Mouse (Mus musculus): ENCODE measurements around the gene Ccdc85a.

Ccdc85a gene

DNA sequence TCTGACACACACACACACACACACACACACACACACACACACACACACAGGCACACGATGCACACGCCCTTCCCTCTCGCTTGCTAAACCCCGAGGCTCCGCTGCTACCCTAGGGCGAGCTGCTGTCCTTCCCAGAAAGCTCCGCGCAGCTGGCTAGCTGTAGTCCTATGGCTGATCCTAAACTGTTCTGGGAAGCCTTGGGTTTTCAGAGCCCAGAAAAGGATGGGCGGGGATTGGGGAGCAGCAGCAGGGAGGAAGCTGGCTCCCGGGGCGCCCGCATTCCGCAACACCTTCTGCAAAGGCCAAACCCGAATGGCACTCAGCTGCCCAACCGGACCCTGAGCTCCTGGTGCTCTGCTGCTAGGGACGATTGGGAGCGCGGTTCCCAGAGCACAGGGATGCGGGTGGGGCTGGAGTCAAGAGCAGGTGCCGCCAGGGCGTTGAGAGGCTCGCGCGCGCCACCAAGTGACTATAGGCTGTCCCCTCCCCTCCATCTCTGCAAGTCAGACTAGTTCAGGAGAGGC, at the start of gene Ccdc85a:
Gene Ccdc85a (minus strand): TSS at position 414 of the 524 bp plus-strand sequence.
- DNase-seq: peak; percentile 91

DNA sequence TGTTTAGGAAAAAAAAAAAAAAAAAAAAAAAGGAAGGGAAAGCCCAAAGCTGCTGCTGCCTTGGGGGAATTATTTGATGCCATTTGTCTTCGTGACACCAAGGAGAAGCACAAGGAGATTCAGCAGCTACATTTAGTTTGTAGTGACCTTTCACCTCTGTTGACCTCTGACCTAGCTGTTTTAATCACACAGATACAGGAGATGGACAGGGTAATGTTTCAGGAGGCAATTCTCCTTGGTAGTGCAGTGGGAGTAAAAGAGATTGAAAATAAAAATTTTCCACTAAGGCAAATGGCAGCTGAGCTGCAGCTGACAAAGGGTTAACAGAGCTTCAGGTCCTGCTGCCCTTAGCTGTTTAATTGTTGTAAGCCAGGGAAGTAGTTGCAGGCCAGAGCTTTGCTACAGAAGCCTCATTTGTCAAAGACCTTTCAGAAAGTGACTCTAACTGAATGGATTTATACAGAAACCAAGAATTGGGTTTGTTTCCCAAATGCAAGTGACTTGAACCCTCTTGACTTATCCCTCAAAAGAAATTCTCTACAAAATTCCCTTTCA, 49.5 kb upstream of the Ccdc85a start:
- DNase-seq: no peak

- DNase-seq: no peak
Measured at GRCm38 (mm10) chr11:28633093-28633492, 49.0 kb upstream of the Ccdc85a start.

DNA sequence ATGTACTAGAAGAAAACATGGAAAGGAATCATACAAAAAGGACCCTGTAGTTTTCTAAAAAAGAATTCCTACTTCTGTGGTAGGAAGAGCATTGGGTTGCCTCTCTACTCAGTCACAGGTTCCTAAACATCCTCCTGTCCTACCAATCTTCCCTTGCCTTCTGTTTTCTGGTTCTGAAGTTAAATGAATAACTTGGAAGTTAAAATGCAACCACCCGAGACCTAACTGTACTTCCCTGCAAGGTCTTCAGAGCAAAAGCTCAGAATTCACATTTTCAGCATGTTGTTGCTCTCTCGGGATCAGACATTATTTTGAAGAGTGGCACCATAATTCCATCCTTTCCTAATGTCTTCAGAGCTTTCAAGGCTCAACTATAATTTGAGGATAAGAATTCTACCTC, 46.6 kb upstream of the Ccdc85a start:
- no peak for DNase-seq

DNA sequence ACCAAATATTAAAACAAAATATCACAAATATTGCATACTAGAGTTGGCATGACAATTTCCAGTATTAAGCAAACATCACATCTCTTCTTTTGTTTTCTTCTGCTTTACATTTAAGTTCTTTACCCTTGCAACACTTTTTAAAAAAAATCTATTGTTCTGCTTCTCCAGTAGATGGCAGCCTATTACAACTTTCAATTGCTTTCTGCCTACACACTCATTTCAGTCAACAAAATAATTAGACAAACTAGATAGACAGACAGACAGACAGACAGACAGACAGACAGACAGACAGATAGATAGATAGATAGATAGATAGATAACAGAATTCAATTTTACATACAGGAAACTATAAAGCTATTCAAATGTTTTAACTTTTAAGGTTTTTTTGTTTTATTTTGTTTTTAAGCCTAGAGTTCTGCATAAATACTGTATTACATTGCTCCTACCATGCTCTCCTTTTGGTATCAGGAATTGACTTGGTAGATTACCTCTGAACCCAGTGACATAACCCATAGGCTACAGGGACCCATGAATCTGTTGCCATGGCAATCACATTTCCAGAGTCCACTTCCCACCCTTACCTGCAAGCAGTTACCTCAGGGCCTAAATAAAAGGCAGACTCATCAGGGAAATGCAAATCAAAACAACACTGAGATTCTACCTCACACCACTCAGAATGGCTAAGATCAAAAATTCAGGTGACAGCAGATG, 26.8 kb upstream of the Ccdc85a start:
- DNase-seq: peak; percentile 61

DNA sequence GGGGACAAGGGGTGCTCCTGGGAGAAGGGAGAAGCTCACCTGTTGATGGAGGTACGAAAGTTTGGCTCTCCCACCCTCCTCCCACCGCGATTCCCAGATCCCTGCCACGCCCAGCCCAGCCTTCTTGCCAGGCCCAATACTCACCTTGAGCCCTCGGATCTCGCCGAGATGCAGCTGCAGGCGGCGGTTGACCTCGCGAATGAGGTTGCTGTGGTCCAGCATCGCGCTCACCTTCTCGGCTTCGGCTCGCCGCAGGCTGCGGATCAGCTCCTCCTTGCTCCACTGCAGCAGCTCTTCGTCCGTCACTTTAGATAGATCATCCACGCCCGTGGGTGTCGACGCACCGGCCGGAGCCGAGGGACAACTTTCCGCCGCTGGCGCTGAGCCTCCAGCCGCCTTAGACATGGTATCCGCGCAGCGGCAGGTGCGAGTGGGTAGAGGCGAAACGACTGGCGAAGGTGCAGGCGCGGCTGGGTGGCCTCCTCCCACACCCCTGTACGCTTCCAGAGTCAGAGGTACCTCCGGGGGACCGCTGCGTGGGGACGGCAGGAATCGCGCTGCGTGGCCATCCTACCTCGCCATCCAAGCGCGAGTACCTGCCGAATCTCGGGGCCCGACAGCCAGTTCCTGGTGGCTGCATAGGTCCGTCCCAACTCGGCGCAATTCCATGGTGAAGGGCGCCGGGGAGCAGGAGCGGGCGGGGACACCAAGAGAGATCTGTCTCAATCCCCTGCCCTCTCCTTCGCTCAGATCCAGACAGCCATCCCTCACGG, 800 bp downstream of the Ccdc85a start:
- DNase-seq: no peak

DNA sequence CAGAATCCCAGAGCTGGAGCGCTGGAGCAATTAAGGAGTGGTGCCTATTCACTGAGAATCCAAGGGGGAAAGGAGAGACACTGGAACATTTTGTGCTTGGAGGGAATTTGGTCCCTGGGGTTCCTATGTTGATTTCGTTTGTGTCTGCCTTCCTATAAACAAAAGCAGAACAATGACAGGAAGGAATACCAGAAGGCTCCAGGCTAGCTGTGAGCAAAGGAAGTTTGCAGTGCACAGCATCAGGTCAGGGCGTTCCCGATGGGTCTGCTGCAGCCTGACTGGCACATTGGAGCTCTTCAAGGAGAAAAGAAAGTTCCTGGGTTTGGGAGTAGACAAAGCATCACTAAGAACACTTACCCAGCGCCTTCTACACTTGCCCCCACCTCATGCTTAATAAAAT, 1.9 kb downstream of the Ccdc85a start:
- DNase-seq: peak; percentile 22

DNA sequence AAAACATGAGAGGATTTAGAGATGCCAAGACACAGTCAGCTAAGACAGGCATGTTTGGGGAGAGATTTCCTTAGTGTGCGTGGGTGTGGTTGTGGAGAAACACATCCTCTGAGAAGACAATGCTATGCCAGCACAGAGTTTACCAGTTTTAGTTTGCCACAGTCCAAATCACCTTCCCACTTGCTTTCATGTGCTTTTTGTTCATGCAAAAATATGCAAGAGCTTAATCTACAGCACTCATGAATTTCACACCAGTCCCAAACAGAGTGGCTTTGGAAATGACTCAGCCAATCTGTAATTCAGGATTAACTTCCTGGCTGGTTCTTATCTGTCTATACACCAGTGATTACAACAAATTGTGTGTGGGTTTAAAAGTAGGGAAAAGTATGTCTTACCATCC, 11.7 kb downstream of the Ccdc85a start:
- DNase-seq: no peak

DNA sequence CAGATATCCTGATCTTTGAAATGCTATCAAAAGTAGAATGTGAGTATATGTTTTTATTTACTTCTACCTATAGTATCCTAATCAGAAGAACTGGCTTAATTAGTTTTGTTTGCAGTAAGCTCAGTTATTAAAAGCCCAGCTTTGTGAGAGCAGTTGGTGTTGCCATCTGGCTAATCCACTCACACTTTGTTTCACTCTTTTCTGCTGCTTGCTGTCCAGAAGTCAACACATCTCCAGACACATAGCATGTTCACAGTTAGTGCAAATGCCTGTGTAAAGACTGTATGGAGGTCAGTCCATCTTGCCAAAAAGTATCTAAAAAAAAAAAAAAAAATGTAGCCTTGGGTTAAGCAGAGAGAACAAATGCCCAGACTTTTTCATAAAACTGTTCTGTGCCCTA, 27.7 kb downstream of the Ccdc85a start:
- DNase-seq: peak; percentile 21

DNA sequence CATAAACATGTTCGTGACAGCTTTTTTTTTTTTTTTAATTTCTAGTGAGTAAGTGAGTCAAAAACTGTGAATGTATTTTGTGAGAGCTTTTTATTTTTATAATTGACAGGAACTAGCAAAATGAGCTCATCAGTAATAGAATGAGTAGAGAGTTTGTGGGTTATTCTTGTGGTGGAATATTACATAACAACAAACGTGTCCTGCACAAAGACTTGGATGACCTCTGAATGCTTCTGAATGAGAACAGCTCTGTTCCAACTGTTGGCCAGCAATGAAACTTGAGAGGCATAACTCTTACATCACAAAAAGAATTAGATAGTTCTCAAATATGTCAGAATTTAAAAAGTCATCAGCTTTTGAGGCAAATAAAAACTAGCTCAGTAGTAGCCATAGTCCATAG, 40.7 kb downstream of the Ccdc85a start:
- no peak for DNase-seq

DNA sequence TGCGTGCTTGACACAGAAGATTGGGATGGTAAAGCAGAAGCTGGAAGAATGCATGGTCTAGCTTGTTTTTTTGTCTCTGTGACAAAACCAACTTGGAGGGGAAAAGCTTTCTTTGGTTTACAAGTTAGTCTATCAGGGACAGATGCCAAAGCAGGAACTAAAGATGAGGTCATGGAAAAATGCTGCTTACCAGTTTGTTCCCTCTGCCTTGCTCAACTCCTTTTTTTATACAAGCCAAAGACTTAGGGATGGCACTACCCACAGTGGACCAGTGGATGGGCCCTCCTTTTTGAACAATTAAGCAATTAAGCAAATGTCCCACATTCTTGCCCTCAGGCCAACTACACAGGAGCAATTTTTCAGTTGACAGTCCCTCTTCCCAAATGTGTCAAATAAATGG, 42.8 kb downstream of the Ccdc85a start:
- no peak for DNase-seq

DNA sequence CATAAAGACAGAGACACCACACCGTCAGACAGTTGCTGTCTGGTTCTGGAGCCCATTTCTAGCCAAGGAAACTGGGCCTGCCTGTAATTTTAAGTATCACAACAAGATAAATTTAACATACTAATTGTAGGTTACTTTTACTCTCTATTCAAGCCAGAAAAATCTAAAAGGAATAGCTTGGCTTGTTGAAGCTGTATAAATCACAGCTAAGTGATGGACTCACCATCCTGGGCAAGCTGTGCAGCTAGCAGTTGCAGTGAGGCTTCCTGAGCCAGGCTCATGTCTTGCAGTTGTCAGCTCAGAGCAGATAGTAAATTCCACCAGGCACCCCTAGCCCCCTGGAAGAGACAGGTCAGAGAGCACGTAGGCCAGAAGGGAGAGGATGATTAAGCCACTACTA, 50.8 kb downstream of the Ccdc85a start:
- no peak for DNase-seq

DNA sequence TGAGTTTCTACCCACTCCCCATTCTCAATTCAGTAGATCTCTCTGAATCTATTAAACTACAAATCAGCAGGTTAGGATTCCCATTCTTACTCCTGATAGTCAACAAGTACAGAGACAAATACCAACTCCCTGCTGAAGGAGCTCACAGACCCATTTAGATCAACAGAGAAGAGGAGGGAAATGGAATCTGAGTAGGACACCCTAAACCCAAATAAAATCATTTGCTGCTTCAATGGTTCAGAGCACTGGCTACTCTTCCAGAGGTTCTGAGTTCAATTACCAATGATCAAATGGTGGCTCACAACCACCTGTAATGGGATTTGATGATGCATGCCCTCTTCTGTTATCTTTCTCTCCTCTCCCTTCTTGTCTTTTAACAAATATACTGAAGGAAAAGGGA, 82.9 kb downstream of the Ccdc85a start:
- DNase-seq: no peak

DNA sequence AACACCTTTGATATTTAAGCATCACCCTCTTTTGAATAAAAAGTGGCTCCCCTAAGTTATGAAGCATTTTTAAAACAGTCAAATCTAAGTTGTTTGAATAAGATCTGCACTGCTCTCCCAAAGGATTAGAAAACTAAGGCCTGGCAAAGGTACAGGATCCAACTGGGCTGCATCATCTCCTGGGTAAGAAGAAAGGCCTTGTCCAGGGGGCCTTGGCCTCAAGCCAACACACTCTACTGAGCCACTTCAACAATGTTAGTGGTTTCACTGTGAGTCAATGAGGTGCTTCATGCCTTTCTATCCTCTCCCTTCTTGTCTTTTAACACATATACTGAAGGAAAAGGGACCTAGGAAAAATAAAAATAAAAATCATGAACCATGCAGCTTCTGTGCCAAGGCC, 87.1 kb downstream of the Ccdc85a start:
- no peak for DNase-seq

- DNase-seq: no peak
Measured at GRCm38 (mm10) chr11:28493362-28493761, 90.8 kb downstream of the Ccdc85a start.

- no peak for DNase-seq
Measured at GRCm38 (mm10) chr11:28491330-28491729, 92.8 kb downstream of the Ccdc85a start.

GRCm38 (mm10) chr11:28484083-28484729, 99.9 kb downstream of the Ccdc85a start:
- peak; percentile 21 for DNase-seq

GRCm38 (mm10) chr11:28477088-28477487, 107.0 kb downstream of the Ccdc85a start:
- no peak for DNase-seq

GRCm38 (mm10) chr11:28465726-28466125, 118.4 kb downstream of the Ccdc85a start:
- DNase-seq: no peak

- DNase-seq: no peak
Measured at GRCm38 (mm10) chr11:28464926-28465325, 119.2 kb downstream of the Ccdc85a start.

- no peak for DNase-seq
Measured at GRCm38 (mm10) chr11:28459165-28459564, 125.0 kb downstream of the Ccdc85a start.

DNA sequence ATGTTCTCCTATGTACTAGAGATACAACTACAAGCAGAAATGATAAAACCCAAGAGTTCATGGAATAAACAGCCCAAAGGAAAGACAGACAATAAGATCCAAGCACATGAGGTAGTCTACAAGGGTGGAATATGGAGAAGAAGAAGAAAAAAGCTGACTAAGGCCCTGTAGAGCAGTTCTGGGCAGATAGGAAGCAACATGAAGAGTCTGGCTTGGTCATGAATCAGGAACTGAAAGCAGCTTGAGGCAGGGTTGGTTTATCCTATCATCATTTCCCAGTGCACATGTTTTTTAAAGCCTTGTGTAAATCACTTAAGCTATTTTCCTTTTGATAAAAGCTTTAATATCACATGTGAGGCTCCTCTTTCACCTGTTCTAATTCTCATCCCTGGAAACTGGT, 144.2 kb downstream of the Ccdc85a start:
- no peak for DNase-seq

- no peak for DNase-seq
Measured at GRCm38 (mm10) chr11:28422451-28423231, 161.5 kb downstream of the Ccdc85a start.
